Mouse (Mus musculus) cortical plate, adult 2 months (tissue): ENCODE measurements around the gene Mrps18a.

Source experiments
- CTCF ChIP-seq: fragments of 200-500 bp; IDR thresholded peaks from 2 replicates; pipeline ENCODE4 v1.5.1; 2011; ENCODE audit warnings: mild to moderate bottlenecking, control low read depth, low read length; ENCODE audit not compliant: insufficient read depth; ENCODE audit errors: extremely low read depth
- POLR2A ChIP-seq: fragments of 200-500 bp; IDR thresholded peaks from 2 replicates; pipeline ENCODE4 v1.6.1; 2011; ENCODE audit warnings: mild to moderate bottlenecking, low read length, control low read depth; ENCODE audit not compliant: insufficient read depth; ENCODE audit errors: extremely low read depth

DNA sequence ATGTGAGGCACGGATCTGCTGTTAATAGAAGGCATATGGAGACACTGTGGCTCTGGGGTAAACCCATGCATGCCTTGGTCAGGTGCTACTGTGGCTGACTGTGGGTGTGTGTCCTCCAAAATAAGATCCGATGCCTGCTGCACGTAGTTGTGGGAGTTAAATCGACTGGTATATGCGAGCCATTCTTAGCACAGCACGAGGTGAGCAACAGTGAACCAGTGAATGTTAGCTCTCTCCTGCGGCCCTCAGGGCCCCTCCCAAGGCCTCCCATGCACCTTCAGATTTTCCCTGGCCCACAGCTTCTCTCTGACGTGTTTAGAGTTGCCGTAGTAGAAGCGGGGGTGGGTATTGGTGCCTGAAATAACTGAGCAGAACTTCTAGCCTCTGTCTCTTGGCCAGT lies 8.9 kb downstream of the Mrps18a start:
- TF ChIP-seq CTCF (no peak), POLR2A (no peak)
